Comparison of ENCODE assay signal across 8 mouse cellular contexts in genomic region chr19:46869526-46869925, GRCm38 (mm10).
DNase-seq lines count a peak whose midpoint lies in the region; ATAC-seq lines count a peak whose summit lies in the region.

No protein-coding gene starts in this region.

- DNase-seq in CD8-positive naive resting alpha-beta T cell, adult 2 months (ENCODE audit: low read depth in 2 of 2, low spot score in 2 of 2): peak; percentile 70 to 75
- peak; percentile 80 for DNase-seq in forebrain, embryonic 10.5 days (ENCODE audit: extremely low spot score, low spot score)
- peak; percentile 88 for DNase-seq in kidney, postnatal 14 days
- peak; percentile 40 for DNase-seq in telencephalon, adult 2 months (ENCODE audit: low read depth, low spot score)

- 12% methylated on average over 6 of the region's 6 CpGs for WGBS in forebrain, embryonic 10.5 days
- 9% methylated on average over 6 of the region's 6 CpGs for WGBS in heart, embryonic 16.5 days
- 10% methylated on average over 6 of the region's 6 CpGs for WGBS in liver, embryonic 15.5 days (ENCODE audit: insufficient replicate concordance)
- 13% methylated on average over 6 of the region's 6 CpGs for WGBS in neural tube, embryonic 14.5 days

- H3K9ac ChIP-seq in heart, embryonic 16.5 days (ENCODE audit: low read length): no peak overlapping the region
- no peak overlapping the region for H3K9ac ChIP-seq in liver, embryonic 15.5 days
- H3K9ac ChIP-seq in neural tube, embryonic 14.5 days (replicated peaks; ENCODE audit: low read depth, low read length): no peak overlapping the region

- no peaks in the 10 kb centered on the region for H3K36me3 ChIP-seq in forebrain, embryonic 10.5 days (replicated peaks)
- H3K36me3 ChIP-seq in heart, embryonic 16.5 days (ENCODE audit: control insufficient read depth, insufficient read depth): no peaks in the 10 kb centered on the region
- H3K36me3 ChIP-seq in liver, embryonic 15.5 days (replicated peaks): no peaks in the 10 kb centered on the region
- no peaks in the 10 kb centered on the region for H3K36me3 ChIP-seq in neural tube, embryonic 14.5 days (ENCODE audit: control insufficient read depth, insufficient read depth, low read length)

- H3K9me3 ChIP-seq in forebrain, embryonic 10.5 days: no peaks in the 10 kb centered on the region
- no peaks in the 10 kb centered on the region for H3K9me3 ChIP-seq in heart, embryonic 16.5 days (replicated peaks; ENCODE audit: control insufficient read depth, low read length)
- no peaks in the 10 kb centered on the region for H3K9me3 ChIP-seq in liver, embryonic 15.5 days (replicated peaks)
- H3K9me3 ChIP-seq in neural tube, embryonic 14.5 days (ENCODE audit: control insufficient read depth, low read length): no peaks in the 10 kb centered on the region

- H3K4me3 ChIP-seq in brown adipose tissue, adult 24 weeks (ENCODE audit: insufficient read depth, low read depth, low read length): no peak overlapping the region
- H3K4me3 ChIP-seq in forebrain, embryonic 10.5 days: no peak overlapping the region
- no peak overlapping the region for H3K4me3 ChIP-seq in heart, embryonic 16.5 days (ENCODE audit: low read length)
- no peak overlapping the region for H3K4me3 ChIP-seq in liver, embryonic 15.5 days (replicated peaks)
- H3K4me3 ChIP-seq in neural tube, embryonic 14.5 days (ENCODE audit: low read depth, low read length): no peak overlapping the region

- no peaks in the 10 kb centered on the region for H3K4me1 ChIP-seq in brown adipose tissue, adult 24 weeks (ENCODE audit: control insufficient read depth, insufficient read depth, insufficient read length, low read length)
- H3K4me1 ChIP-seq in forebrain, embryonic 10.5 days: peaks cover 11% of the 10 kb centered on the region; the same call in 1 of the 2 replicates
- peaks cover 2% of the 10 kb centered on the region; the same call in 1 of the 2 replicates for H3K4me1 ChIP-seq in heart, embryonic 16.5 days (ENCODE audit: control insufficient read depth, insufficient read depth, low read length)
- peaks cover 27% of the 10 kb centered on the region for H3K4me1 ChIP-seq in liver, embryonic 15.5 days (replicated peaks)
- H3K4me1 ChIP-seq in neural tube, embryonic 14.5 days (ENCODE audit: control insufficient read depth, insufficient read depth, low read length): no peaks in the 10 kb centered on the region

- H3K27me3 ChIP-seq in forebrain, embryonic 10.5 days (ENCODE audit: poor library complexity, severe bottlenecking): no peaks in the 10 kb centered on the region
- no peaks in the 10 kb centered on the region for H3K27me3 ChIP-seq in heart, embryonic 16.5 days (ENCODE audit: control insufficient read depth, insufficient read depth, low read length)
- no peaks in the 10 kb centered on the region for H3K27me3 ChIP-seq in liver, embryonic 15.5 days
- no peaks in the 10 kb centered on the region for H3K27me3 ChIP-seq in neural tube, embryonic 14.5 days (ENCODE audit: control insufficient read depth, insufficient read depth, low read length)

- H3K4me2 ChIP-seq in heart, embryonic 16.5 days (ENCODE audit: low read depth, low read length): 0 out of 2 replicates have a peak overlapping the region, but pooled peaks have one; percentile 1
- H3K4me2 ChIP-seq in liver, embryonic 15.5 days: peak overlapping the region; percentile 8; the same call in 1 of the 2 replicates
- no peak overlapping the region for H3K4me2 ChIP-seq in neural tube, embryonic 14.5 days (ENCODE audit: low read depth, low read length)

- peak overlapping the region; percentile 85 for H3K27ac ChIP-seq in brown adipose tissue, adult 24 weeks (replicated peaks; ENCODE audit: low read depth, low read length)
- no peak overlapping the region for H3K27ac ChIP-seq in forebrain, embryonic 10.5 days
- no peak overlapping the region for H3K27ac ChIP-seq in heart, embryonic 16.5 days (ENCODE audit: low read length)
- H3K27ac ChIP-seq in liver, embryonic 15.5 days (replicated peaks): peak overlapping the region; percentile 24
- no peak overlapping the region for H3K27ac ChIP-seq in neural tube, embryonic 14.5 days (ENCODE audit: low read depth, low read length)

- peak; percentile 50; the same call in 1 of the 2 replicates for ATAC-seq in heart, embryonic 16.5 days (replicated peaks; ENCODE audit: extremely low read depth, insufficient read depth, low FRiP score)
- peak; percentile 34; the same call in 1 of the 2 replicates for ATAC-seq in liver, embryonic 15.5 days (ENCODE audit: insufficient read depth)
- ATAC-seq in neural tube, embryonic 14.5 days (ENCODE audit: low read depth): peak; percentile 69; the same call in 1 of the 2 replicates

Comparison
In these comparisons a context has a peak if more than half of its experiments do, and no peak if none do; other contexts are left out.
1. H3K27ac ChIP-seq: peak in brown adipose tissue, adult 24 weeks (single experiment) and liver, embryonic 15.5 days (single experiment); none in forebrain, embryonic 10.5 days (single experiment), heart, embryonic 16.5 days (single experiment) and neural tube, embryonic 14.5 days (single experiment).
2. Peak in every context shown above with its lines, with median percentiles within 50 percentile points of each other: DNase-seq and ATAC-seq.